Mouse (Mus musculus) liver, embryonic 13.5 days (tissue): ENCODE measurements around the gene Grifin. TPM values are rescaled to one million over a fixed set of nuclear protein-coding genes. Genes with fewer than 3 reads are reported as not detected.

Experiments used
- ATAC-seq: fragments of 200-750 bp; cut with Nextera tagmentation; 2 replicates; pipeline ENCODE4 v1.8.0; 2017; ENCODE audit warnings: low read depth, mild to moderate bottlenecking, moderate number of reproducible peaks, moderate library complexity
- DNase-seq: peaks from one replicate; pipeline ENCODE4 v3.0.0; 2022
- H3K27ac ChIP-seq: fragments of 300-500 bp; sonication (generic); 2 replicates; pipeline ENCODE4 v1.5.1; 2015; ENCODE audit warnings: moderate library complexity, mild to moderate bottlenecking, inconsistent platforms
- H3K27me3 ChIP-seq: fragments of 300-500 bp; sonication (generic); 2 replicates; pipeline ENCODE4 v1.6.1; 2015; ENCODE audit warnings: mild to moderate bottlenecking, inconsistent platforms
- H3K36me3 ChIP-seq: fragments of 300-500 bp; sonication (generic); 2 replicates; pipeline ENCODE4 v1.6.1; 2015; ENCODE audit warnings: mild to moderate bottlenecking, inconsistent platforms
- H3K4me1 ChIP-seq: fragments of 300-500 bp; sonication (generic); replicated peaks from 2 replicates; pipeline ENCODE4 v1.6.1; 2015; ENCODE audit warnings: inconsistent platforms
- H3K4me2 ChIP-seq: fragments of 300-500 bp; sonication (generic); 2 replicates; pipeline ENCODE4 v1.6.1; 2015; ENCODE audit warnings: inconsistent platforms, mild to moderate bottlenecking, moderate library complexity
- H3K4me3 ChIP-seq: fragments of 300-500 bp; sonication (generic); replicated peaks from 2 replicates; pipeline ENCODE4 v1.5.1; 2015; ENCODE audit warnings: mild to moderate bottlenecking, inconsistent platforms
- H3K9ac ChIP-seq: fragments of 300-500 bp; sonication (generic); 2 replicates; pipeline ENCODE4 v1.6.1; 2015; ENCODE audit warnings: mild to moderate bottlenecking, inconsistent platforms
- H3K9me3 ChIP-seq: fragments of 300-500 bp; sonication (generic); replicated peaks from 2 replicates; pipeline ENCODE4 v1.6.1; 2016; ENCODE audit warnings: inconsistent platforms
- WGBS: fragments of 180-500 bp; shearing (Covaris S2); methylation state at CpG from one replicate; pipeline ENCODE4 v1.1.7; 2015; ENCODE audit not compliant: insufficient replicate concordance; 5-methylcytosine and 5-hydroxymethylcytosine counted together
- polyA plus RNA-seq: library from polyadenylated mRNA; unstranded; fragments of >200 nt; fragmentation: Nextera tagmentation; extraction: Ambion mirVana; gene quantifications from 2 replicates; pipeline ENCODE4 v1.2.1, GENCODE M21; 2015

Gene Grifin
- polyA plus RNA-seq, 1 experiment from 2014 or later = 4.9 TPM

GRCm38 (mm10) chr5:140589082-140589774, 24.4 kb upstream of the Grifin start:
- Histone ChIP-seq H3K36me3 (no peaks in the 10 kb centered on the region), H3K27ac (no peak overlapping the region), H3K9me3 (no peaks in the 10 kb centered on the region), H3K4me2 (no peak overlapping the region), H3K9ac (no peak overlapping the region), H3K4me1 (peaks cover 12% of the 10 kb centered on the region), H3K4me3 (no peak overlapping the region), H3K27me3 (peaks cover 5% of the 10 kb centered on the region)
- DNase-seq (no peak), ATAC-seq (no peak)
- 74% methylated on average over 16 of the region's 16 CpGs for WGBS

GRCm38 (mm10) chr5:140583732-140584368, 19.0 kb upstream of the Grifin start:
- Histone ChIP-seq H3K9me3 (no peaks in the 10 kb centered on the region), H3K4me3 (no peak overlapping the region), H3K4me1 (no peaks in the 10 kb centered on the region), H3K9ac (no peak overlapping the region), H3K36me3 (no peaks in the 10 kb centered on the region), H3K27ac (no peak overlapping the region), H3K4me2 (no peak overlapping the region), H3K27me3 (0 out of 2 replicates have a peak, but pooled peaks cover 6% of the 10 kb centered on the region)
- ATAC-seq (no peak), DNase-seq (no peak)
- 66% methylated on average over 6 of the region's 6 CpGs for WGBS

GRCm38 (mm10) chr5:140582995-140583731, 18.3 kb upstream of the Grifin start:
- Histone ChIP-seq H3K9ac (no peak overlapping the region), H3K4me2 (no peak overlapping the region), H3K36me3 (no peaks in the 10 kb centered on the region), H3K9me3 (no peaks in the 10 kb centered on the region), H3K27me3 (0 out of 2 replicates have a peak, but pooled peaks cover 10% of the 10 kb centered on the region), H3K27ac (no peak overlapping the region), H3K4me3 (no peak overlapping the region), H3K4me1 (no peaks in the 10 kb centered on the region)
- WGBS = 44% methylated on average over 8 of the region's 8 CpGs
- ATAC-seq = no peak
- no peak for DNase-seq

- H3K4me3 ChIP-seq = no peak overlapping the region
- 0 out of 2 replicates have a peak, but pooled peaks cover 10% of the 10 kb centered on the region for H3K27me3 ChIP-seq
- ATAC-seq (no peak), DNase-seq (no peak)
- no peaks in the 10 kb centered on the region for H3K4me1 ChIP-seq
- WGBS = 18% methylated on average over 5 of the region's 5 CpGs
- no peak overlapping the region for H3K27ac ChIP-seq
- H3K4me2 ChIP-seq = no peak overlapping the region
- H3K36me3 ChIP-seq = no peaks in the 10 kb centered on the region
- no peak overlapping the region for H3K9ac ChIP-seq
- H3K9me3 ChIP-seq = no peaks in the 10 kb centered on the region
Measured at GRCm38 (mm10) chr5:140581569-140581968, 16.7 kb upstream of the Grifin start.

- Histone ChIP-seq H3K36me3 (no peaks in the 10 kb centered on the region), H3K4me3 (no peak overlapping the region), H3K9ac (no peak overlapping the region), H3K27me3 (0 out of 2 replicates have a peak, but pooled peaks cover 10% of the 10 kb centered on the region), H3K4me1 (peaks cover 8% of the 10 kb centered on the region), H3K9me3 (no peaks in the 10 kb centered on the region), H3K4me2 (no peak overlapping the region), H3K27ac (no peak overlapping the region)
- 48% methylated on average over 6 of the region's 6 CpGs for WGBS
- DNase-seq = no peak
- no peak for ATAC-seq
Measured at GRCm38 (mm10) chr5:140579771-140580170, 14.9 kb upstream of the Grifin start.

GRCm38 (mm10) chr5:140579221-140579620, 14.3 kb upstream of the Grifin start:
- Histone ChIP-seq H3K4me3 (no peak overlapping the region), H3K9me3 (no peaks in the 10 kb centered on the region), H3K27ac (no peak overlapping the region), H3K36me3 (no peaks in the 10 kb centered on the region), H3K9ac (no peak overlapping the region), H3K4me1 (peaks cover 8% of the 10 kb centered on the region), H3K4me2 (no peak overlapping the region), H3K27me3 (0 out of 2 replicates have a peak, but pooled peaks cover 10% of the 10 kb centered on the region)
- ATAC-seq (no peak), DNase-seq (no peak)
- WGBS = 59% methylated on average over 9 of the region's 9 CpGs

- 0 out of 2 replicates have a peak, but pooled peaks cover 9% of the 10 kb centered on the region for H3K27me3 ChIP-seq
- ATAC-seq (no peak), DNase-seq (no peak)
- H3K4me2 ChIP-seq = no peak overlapping the region
- H3K27ac ChIP-seq = no peak overlapping the region
- H3K9ac ChIP-seq = no peak overlapping the region
- H3K4me1 ChIP-seq = peaks cover 8% of the 10 kb centered on the region
- H3K4me3 ChIP-seq = no peak overlapping the region
- H3K36me3 ChIP-seq = no peaks in the 10 kb centered on the region
- 40% methylated on average over 5 of the region's 5 CpGs for WGBS
- H3K9me3 ChIP-seq = no peaks in the 10 kb centered on the region
Measured at GRCm38 (mm10) chr5:140575381-140575866, 10.6 kb upstream of the Grifin start.

- H3K9ac ChIP-seq = no peak overlapping the region
- no peak overlapping the region for H3K4me3 ChIP-seq
- DNase-seq (no peak), ATAC-seq (no peak)
- H3K4me2 ChIP-seq = no peak overlapping the region
- H3K27me3 ChIP-seq = no peaks in the 10 kb centered on the region
- no peaks in the 10 kb centered on the region for H3K36me3 ChIP-seq
- peaks cover 20% of the 10 kb centered on the region for H3K4me1 ChIP-seq
- H3K27ac ChIP-seq = no peak overlapping the region
- WGBS = 67% methylated on average over 6 of the region's 6 CpGs
- no peaks in the 10 kb centered on the region for H3K9me3 ChIP-seq
Measured at GRCm38 (mm10) chr5:140572611-140573010, 7.7 kb upstream of the Grifin start.

GRCm38 (mm10) chr5:140571673-140572072, 6.8 kb upstream of the Grifin start:
- 69% methylated on average over 10 of the region's 10 CpGs for WGBS
- Histone ChIP-seq H3K9ac (no peak overlapping the region), H3K36me3 (no peaks in the 10 kb centered on the region), H3K4me1 (peaks cover 30% of the 10 kb centered on the region), H3K27me3 (no peaks in the 10 kb centered on the region), H3K9me3 (no peaks in the 10 kb centered on the region), H3K4me2 (no peak overlapping the region), H3K4me3 (no peak overlapping the region), H3K27ac (no peak overlapping the region)
- DNase-seq (no peak), ATAC-seq (no peak)

GRCm38 (mm10) chr5:140571201-140571600, 6.3 kb upstream of the Grifin start:
- Histone ChIP-seq H3K4me2 (no peak overlapping the region), H3K9ac (no peak overlapping the region), H3K36me3 (no peaks in the 10 kb centered on the region), H3K9me3 (no peaks in the 10 kb centered on the region), H3K27ac (no peak overlapping the region), H3K4me1 (peaks cover 34% of the 10 kb centered on the region), H3K27me3 (no peaks in the 10 kb centered on the region), H3K4me3 (no peak overlapping the region)
- no peak for DNase-seq
- no peak for ATAC-seq
- 59% methylated on average over 4 of the region's 4 CpGs for WGBS

GRCm38 (mm10) chr5:140570223-140570870, 5.5 kb upstream of the Grifin start:
- Histone ChIP-seq H3K9me3 (no peaks in the 10 kb centered on the region), H3K4me2 (no peak overlapping the region), H3K4me1 (peaks cover 38% of the 10 kb centered on the region), H3K36me3 (no peaks in the 10 kb centered on the region), H3K27me3 (no peaks in the 10 kb centered on the region), H3K4me3 (no peak overlapping the region), H3K27ac (no peak overlapping the region), H3K9ac (no peak overlapping the region)
- 78% methylated on average over 13 of the region's 13 CpGs for WGBS
- no peak for DNase-seq
- no peak for ATAC-seq
